Mouse (Mus musculus) intestine, embryonic 14.5 days (tissue): ENCODE measurements around the gene Olfr1216. TPM values are rescaled to one million over a fixed set of nuclear protein-coding genes. Genes with fewer than 3 reads are reported as not detected.
"Not testable (repeated sequence)": the region's sequence is repeated elsewhere in the genome, so short reads cannot be mapped to it uniquely, and the experiment has no call there.

Experiments used
- ATAC-seq: fragments of 200-750 bp; cut with Nextera tagmentation; replicated peaks from 2 replicates; pipeline ENCODE4 v1.8.0; 2017; ENCODE audit warnings: low read depth, moderate number of reproducible peaks, moderate TSS enrichment, moderate library complexity; ENCODE audit not compliant: low FRiP score, low TSS enrichment
- DNase-seq: peaks from one replicate; pipeline ENCODE4 v3.0.0-alpha.2; 2018; ENCODE audit warnings: low spot score
- H3K27ac ChIP-seq: fragments of 300-500 bp; sonication (generic); 2 replicates; pipeline ENCODE4 v1.5.1; 2014; ENCODE audit warnings: low read depth, mild to moderate bottlenecking, control low read depth
- H3K27me3 ChIP-seq: fragments of 300-500 bp; sonication (generic); replicated peaks from 2 replicates; pipeline ENCODE4 v1.6.1; 2014; ENCODE audit warnings: low read length, control low read depth; ENCODE audit not compliant: control insufficient read depth, insufficient read depth
- H3K36me3 ChIP-seq: fragments of 300-500 bp; sonication (generic); 2 replicates; pipeline ENCODE4 v1.6.1; 2014; ENCODE audit warnings: low read length, control low read depth; ENCODE audit not compliant: control insufficient read depth, insufficient read depth
- H3K4me1 ChIP-seq: fragments of 300-500 bp; sonication (generic); replicated peaks from 2 replicates; pipeline ENCODE4 v1.6.1; 2014; ENCODE audit warnings: low read length, control low read depth, mixed read lengths; ENCODE audit not compliant: control insufficient read depth, insufficient read depth
- H3K4me2 ChIP-seq: fragments of 300-500 bp; sonication (generic); 2 replicates; pipeline ENCODE4 v1.6.1; 2014; ENCODE audit warnings: low read length
- H3K4me3 ChIP-seq: fragments of 300-500 bp; sonication (generic); 2 replicates; pipeline ENCODE4 v1.5.1; 2014; ENCODE audit warnings: low read depth, low read length, control low read depth, mixed read lengths
- H3K9ac ChIP-seq: fragments of 300-500 bp; sonication (generic); 2 replicates; pipeline ENCODE4 v1.6.1; 2014; ENCODE audit warnings: mild to moderate bottlenecking, low read length
- H3K9me3 ChIP-seq: fragments of 300-500 bp; sonication (generic); 2 replicates; pipeline ENCODE4 v1.6.1; 2016; ENCODE audit warnings: low read length, control low read depth; ENCODE audit not compliant: control insufficient read depth
- WGBS: fragments of 180-500 bp; shearing (Covaris S2); extraction: QIAGEN DNeasy Blood & Tissue Kit; methylation state at CpG from one replicate; pipeline ENCODE4 v1.1.7; 2014; 5-methylcytosine and 5-hydroxymethylcytosine counted together
- polyA plus RNA-seq: library from polyadenylated mRNA; unstranded; fragments of >200 nt; fragmentation: Nextera tagmentation; extraction: Ambion mirVana; gene quantifications from 2 replicates; pipeline ENCODE4 v1.2.1, GENCODE M21; 2014

Olfr1216 gene
- not detected in 2 replicates for polyA plus RNA-seq

DNA sequence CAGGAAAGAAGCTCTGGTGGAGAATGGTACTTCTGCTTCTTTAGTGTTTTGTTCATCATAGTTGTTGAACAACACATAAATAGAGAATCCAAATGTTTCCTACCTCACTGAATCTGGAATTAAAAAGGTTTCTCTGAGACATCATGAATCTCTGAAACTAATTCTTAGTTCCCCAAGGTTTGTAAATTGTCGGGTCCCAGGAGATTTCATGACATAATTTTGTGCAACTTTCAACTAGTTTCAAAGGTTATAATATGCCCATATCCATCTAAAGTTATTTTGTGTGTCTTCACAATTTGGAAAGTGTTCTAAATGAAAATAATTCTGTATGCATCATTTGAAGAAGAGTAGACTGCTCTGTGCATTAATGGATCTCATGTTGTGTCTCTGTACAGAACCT is at the start of gene Olfr1216:
Gene Olfr1216, minus strand, starts transcription at position 101 of the 400 bp plus-strand sequence.
- Histone ChIP-seq H3K9ac (no peak within 1 kb of the TSS), H3K4me1 (no peaks in the 10 kb centered on the region), H3K36me3 (no peaks in the 10 kb centered on the region), H3K4me2 (no peak within 1 kb of the TSS), H3K4me3 (no peak within 1 kb of the TSS), H3K27me3 (no peaks in the 10 kb centered on the region), H3K9me3 (no peaks in the 10 kb centered on the region), H3K27ac (no peak within 1 kb of the TSS)
- ATAC-seq (no peak), DNase-seq (no peak)
- WGBS: 83% methylated on average over 1 of the region's 1 CpGs

DNA sequence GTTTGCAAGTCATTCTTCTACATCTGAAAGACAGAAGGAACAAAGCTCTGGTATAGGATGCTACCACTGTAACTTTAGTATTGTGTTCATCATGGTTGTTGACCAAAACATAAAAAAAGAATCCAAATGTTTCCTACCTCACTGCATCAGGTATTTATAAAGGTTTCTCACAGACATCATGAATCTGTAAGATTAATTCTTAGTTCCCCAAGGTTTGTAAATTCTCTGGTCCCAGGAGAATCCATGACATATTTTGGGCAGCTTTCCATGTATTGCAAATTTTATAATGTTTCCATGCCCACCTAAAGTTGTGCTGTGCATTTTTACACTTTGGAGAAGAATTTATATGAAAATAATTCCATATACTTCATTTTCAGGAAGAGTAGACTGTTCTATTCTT is 42.9 kb upstream of the Olfr1216 start, which contains the start of gene Olfr1218:
Gene Olfr1218, minus strand, starts transcription at position 101 of the 400 bp plus-strand sequence.
- Histone ChIP-seq H3K36me3 (no peaks in the 10 kb centered on the region), H3K4me2 (no peak within 1 kb of the TSS), H3K9me3 (no peaks in the 10 kb centered on the region), H3K4me3 (no peak within 1 kb of the TSS), H3K27ac (no peak within 1 kb of the TSS), H3K9ac (no peak within 1 kb of the TSS), H3K27me3 (no peaks in the 10 kb centered on the region), H3K4me1 (no peaks in the 10 kb centered on the region)
- DNase-seq (no peak), ATAC-seq (no peak)

DNA sequence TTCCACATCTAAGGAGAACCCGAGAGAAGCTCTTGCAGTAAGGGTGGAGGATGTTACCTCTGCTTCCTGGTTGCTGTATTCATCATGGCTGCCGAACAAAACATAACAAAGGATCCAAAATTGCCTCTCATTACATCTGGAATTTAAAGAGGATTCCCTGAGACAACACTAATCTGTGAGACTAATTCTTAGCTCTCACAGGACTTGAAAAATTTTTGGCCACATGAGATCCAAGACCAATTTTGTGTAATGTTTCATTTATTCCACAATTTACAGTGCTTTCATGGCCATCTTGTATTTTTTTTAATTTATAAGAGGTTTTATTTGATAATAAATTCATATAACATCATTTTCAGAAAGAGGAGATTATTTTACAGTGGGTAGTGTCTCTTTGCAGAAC is 13.8 kb upstream of the Olfr1216 start, which contains the start of gene Olfr1217:
Gene Olfr1217, minus strand, starts transcription at position 101 of the 400 bp plus-strand sequence.
- 74% methylated on average over 2 of the region's 2 CpGs for WGBS
- no peaks in the 10 kb centered on the region for H3K9me3 ChIP-seq
- H3K36me3 ChIP-seq: no peaks in the 10 kb centered on the region
- no peaks in the 10 kb centered on the region for H3K4me1 ChIP-seq
- H3K27ac ChIP-seq: no peak within 1 kb of the TSS
- H3K4me3 ChIP-seq: no peak within 1 kb of the TSS
- ATAC-seq (no peak), DNase-seq (no peak)
- H3K4me2 ChIP-seq: no peak within 1 kb of the TSS
- H3K9ac ChIP-seq: no peak within 1 kb of the TSS
- no peaks in the 10 kb centered on the region for H3K27me3 ChIP-seq

DNA sequence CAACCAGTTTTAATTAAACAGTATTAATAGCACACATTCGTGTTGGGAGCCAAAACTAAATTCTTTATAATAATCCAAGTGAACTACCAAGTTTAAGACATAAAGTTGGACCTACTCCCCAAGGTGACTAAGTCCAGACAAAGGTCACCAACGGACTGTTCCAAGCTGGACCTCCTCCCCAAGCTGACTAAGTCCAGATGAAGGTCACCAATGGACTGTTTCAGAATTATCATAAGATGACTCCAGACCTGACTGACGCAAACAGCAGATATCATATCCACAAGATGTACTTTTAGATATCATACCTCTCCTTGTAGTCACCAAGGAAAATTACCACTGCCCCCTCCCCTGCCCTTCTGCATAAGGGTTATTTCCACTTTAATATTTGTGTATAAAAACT is 3.3 kb upstream of the Olfr1216 start:
- not testable (repeated sequence) for H3K9me3 ChIP-seq, H3K9ac ChIP-seq, ATAC-seq, H3K4me2 ChIP-seq, H3K4me3 ChIP-seq, H3K36me3 ChIP-seq, DNase-seq, H3K4me1 ChIP-seq, H3K27ac ChIP-seq, H3K27me3 ChIP-seq
- WGBS: 72% methylated on average over 3 of the region's 3 CpGs

DNA sequence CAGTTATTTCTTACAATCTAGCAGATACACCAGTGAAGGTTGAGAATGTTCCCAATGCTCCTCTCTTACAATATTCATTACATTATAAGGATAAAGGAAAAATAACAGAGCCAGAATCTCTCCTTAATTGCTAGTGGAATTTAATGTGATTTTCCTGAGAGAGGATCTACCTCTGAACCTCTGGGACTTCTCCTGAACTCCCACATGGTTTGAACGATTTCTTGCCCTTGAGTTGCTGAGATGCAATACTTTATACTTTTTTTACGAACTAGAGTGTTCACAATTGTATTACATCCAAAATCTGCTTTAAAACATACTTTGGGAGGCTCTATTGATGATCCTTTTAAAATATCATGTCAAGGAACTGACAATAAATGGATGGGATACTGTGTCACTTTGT is 11.3 kb downstream of the Olfr1216 start, which contains the start of gene Olfr1215:
Gene Olfr1215, minus strand, starts transcription at position 101 of the 400 bp plus-strand sequence.
- Histone ChIP-seq H3K27me3 (no peaks in the 10 kb centered on the region), H3K27ac (no peak within 1 kb of the TSS), H3K9ac (no peak within 1 kb of the TSS), H3K4me1 (no peaks in the 10 kb centered on the region), H3K4me3 (no peak within 1 kb of the TSS), H3K4me2 (no peak within 1 kb of the TSS), H3K9me3 (no peaks in the 10 kb centered on the region), H3K36me3 (no peaks in the 10 kb centered on the region)
- ATAC-seq (no peak), DNase-seq (no peak)
- 78% methylated on average over 2 of the region's 2 CpGs for WGBS

- Histone ChIP-seq H3K27me3 (no peaks in the 10 kb centered on the region), H3K27ac (no peak within 1 kb of the TSS), H3K9me3 (no peaks in the 10 kb centered on the region), H3K36me3 (no peaks in the 10 kb centered on the region), H3K4me1 (no peaks in the 10 kb centered on the region), H3K4me3 (no peak within 1 kb of the TSS), H3K9ac (no peak within 1 kb of the TSS), H3K4me2 (no peak within 1 kb of the TSS)
- 84% methylated on average over 1 of the region's 1 CpGs for WGBS
- DNase-seq (no peak), ATAC-seq (no peak)
These were observed 25.6 kb downstream of the Olfr1216 start, which contains the start of gene Olfr1214 for GRCm38 (mm10) chr2:88992553-88992952. Gene Olfr1214 (minus strand): TSS chr2:88992653.

DNA sequence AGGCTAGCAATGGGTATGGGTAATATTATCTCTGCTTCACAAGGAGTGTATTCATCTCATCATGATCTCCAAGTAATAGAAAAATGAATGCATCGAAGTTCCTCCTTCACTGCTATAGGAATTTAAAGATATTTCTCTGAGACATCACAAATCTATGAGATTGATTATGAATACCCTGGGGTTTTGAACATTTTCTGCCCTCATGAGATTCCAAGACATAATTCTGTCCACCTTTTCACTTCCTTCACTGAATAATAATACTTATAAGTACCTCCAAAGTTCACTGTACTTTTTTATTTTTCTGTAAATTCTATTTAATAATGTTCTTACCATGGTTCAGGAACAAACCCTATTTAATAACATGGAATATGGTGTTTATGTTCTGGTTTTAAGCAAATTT is 38.0 kb downstream of the Olfr1216 start, which contains the start of gene Gm13762:
Gene Gm13762, minus strand, starts transcription at position 101 of the 400 bp plus-strand sequence.
- ATAC-seq (no peak), DNase-seq (no peak)
- Histone ChIP-seq H3K4me1 (no peaks in the 10 kb centered on the region), H3K4me3 (no peak within 1 kb of the TSS), H3K36me3 (no peaks in the 10 kb centered on the region), H3K9me3 (no peaks in the 10 kb centered on the region), H3K4me2 (no peak within 1 kb of the TSS), H3K9ac (no peak within 1 kb of the TSS), H3K27me3 (no peaks in the 10 kb centered on the region), H3K27ac (no peak within 1 kb of the TSS)
- WGBS: 79% methylated on average over 1 of the region's 1 CpGs

Other genes starting within 250 kb of the Olfr1216 start
- not detected in 2 replicates for gene Olfr1200, start 247.9 kb downstream of the Olfr1216 start, polyA plus RNA-seq
- gene Olfr1201, start 225.3 kb downstream of the Olfr1216 start, polyA plus RNA-seq: not detected in 2 replicates
- not detected in 2 replicates for gene Olfr1202, start 203.8 kb downstream of the Olfr1216 start, polyA plus RNA-seq
- not detected in 2 replicates for gene Olfr1205, start 188.6 kb downstream of the Olfr1216 start, polyA plus RNA-seq
- not detected in 2 replicates for gene Olfr1204, start 169.0 kb downstream of the Olfr1216 start, polyA plus RNA-seq
- not detected in 2 replicates for gene Olfr1206, start 155.1 kb downstream of the Olfr1216 start, polyA plus RNA-seq
- gene Olfr1208, start 116.0 kb downstream of the Olfr1216 start, polyA plus RNA-seq: not detected in 2 replicates
- gene Olfr1209, start 103.2 kb downstream of the Olfr1216 start, polyA plus RNA-seq: not detected in 2 replicates
- not detected in 2 replicates for gene Olfr1211, start 80.2 kb downstream of the Olfr1216 start, polyA plus RNA-seq
- not detected in 2 replicates for gene Olfr1212, start 64.4 kb downstream of the Olfr1216 start, polyA plus RNA-seq
- not detected in 2 replicates for gene Gm13762, start 38.1 kb downstream of the Olfr1216 start, polyA plus RNA-seq
- gene Olfr1214, start 25.7 kb downstream of the Olfr1216 start, polyA plus RNA-seq: not detected in 2 replicates
- not detected in 2 replicates for gene Olfr1215, start 11.4 kb downstream of the Olfr1216 start, polyA plus RNA-seq
- gene Olfr1217, start 13.7 kb upstream of the Olfr1216 start, polyA plus RNA-seq: not detected in 2 replicates
- gene Olfr1218, start 42.8 kb upstream of the Olfr1216 start, polyA plus RNA-seq: not detected in 2 replicates
- not detected in 2 replicates for gene Olfr1219, start 65.2 kb upstream of the Olfr1216 start, polyA plus RNA-seq
- not detected in 2 replicates for gene Olfr1220, start 88.5 kb upstream of the Olfr1216 start, polyA plus RNA-seq
- not detected in 2 replicates for gene Olfr1221, start 98.9 kb upstream of the Olfr1216 start, polyA plus RNA-seq
- gene Olfr1222, start 114.7 kb upstream of the Olfr1216 start, polyA plus RNA-seq: not detected in 2 replicates
- not detected in 2 replicates for gene Olfr1223, start 133.2 kb upstream of the Olfr1216 start, polyA plus RNA-seq
- gene Olfr1224-ps1, start 145.8 kb upstream of the Olfr1216 start, polyA plus RNA-seq: not detected in 2 replicates
- gene Olfr1225, start 156.3 kb upstream of the Olfr1216 start, polyA plus RNA-seq: not detected in 2 replicates
- not detected in 2 replicates for gene Olfr1226, start 181.7 kb upstream of the Olfr1216 start, polyA plus RNA-seq
- not detected in 2 replicates for gene Olfr1228, start 235.7 kb upstream of the Olfr1216 start, polyA plus RNA-seq